Mouse (Mus musculus): ENCODE data around the gene Tbc1d4.

Tbc1d4 gene

GRCm38 (mm10) chr14:101428805-101429516, 180.0 kb downstream of the Tbc1d4 start:
- no peak for DNase-seq (ENCODE audit: low spot score in 2 of 2)

DNA sequence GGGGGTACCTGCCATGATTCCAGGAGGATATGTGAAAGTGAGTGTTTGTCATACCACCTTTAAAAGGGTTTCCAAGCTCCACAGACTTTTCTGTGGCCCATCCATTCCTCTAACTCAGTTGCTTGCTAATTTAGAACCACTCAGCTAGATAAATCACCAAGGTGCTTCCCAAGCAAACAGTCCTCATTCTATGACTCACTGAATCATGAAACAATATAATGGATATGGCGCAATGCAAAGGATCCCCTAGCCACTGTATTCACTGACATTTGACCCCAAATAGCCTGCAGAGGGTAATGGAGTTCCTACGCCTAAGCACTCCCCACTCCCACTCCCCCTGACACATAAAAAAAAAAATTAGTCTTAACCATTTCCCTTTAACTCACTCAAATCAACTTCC, 191.3 kb downstream of the Tbc1d4 start:
- DNase-seq (ENCODE audit: low spot score in 2 of 2) = no peak
